Mouse (Mus musculus) hindbrain, embryonic 14.5 days (tissue): ENCODE results near the gene Tlk2. TPM values are rescaled to one million over a fixed set of nuclear protein-coding genes. Genes with fewer than 3 reads are reported as not detected.
A peak's percentile ranks its signal among the peaks of the same experiment; 100 is the strongest.

Experiments used
- ATAC-seq: fragments of 200-750 bp; cut with Nextera tagmentation; 2 replicates; pipeline ENCODE4 v1.8.0; 2017; ENCODE audit warnings: moderate number of reproducible peaks, mild to moderate bottlenecking, moderate TSS enrichment, moderate library complexity; ENCODE audit not compliant: low FRiP score
- DNase-seq: peaks from one replicate; pipeline ENCODE4 v3.0.0-alpha.2; 2015; ENCODE audit warnings: low spot score
- H3K27ac ChIP-seq: fragments of 300-500 bp; sonication (generic); 2 replicates; pipeline ENCODE4 v1.5.1; 2014; ENCODE audit warnings: mild to moderate bottlenecking, moderate library complexity
- H3K27me3 ChIP-seq: fragments of 300-500 bp; sonication (generic); 2 replicates; pipeline ENCODE4 v1.6.1; 2014; ENCODE audit warnings: mild to moderate bottlenecking, low read length, mixed read lengths; ENCODE audit not compliant: control insufficient read depth, insufficient read depth
- H3K36me3 ChIP-seq: fragments of 300-500 bp; sonication (generic); replicated peaks from 2 replicates; pipeline ENCODE4 v1.6.1; 2014; ENCODE audit not compliant: control insufficient read depth, insufficient read depth
- H3K4me1 ChIP-seq: fragments of 300-500 bp; sonication (generic); replicated peaks from 2 replicates; pipeline ENCODE4 v1.6.1; 2014; ENCODE audit warnings: antibody characterized with exemption, low read length, mixed read lengths; ENCODE audit not compliant: control insufficient read depth, insufficient read depth
- H3K4me2 ChIP-seq: fragments of 300-500 bp; sonication (generic); replicated peaks from 2 replicates; pipeline ENCODE4 v1.6.1; 2014; ENCODE audit warnings: mild to moderate bottlenecking, moderate library complexity
- H3K4me3 ChIP-seq: fragments of 300-500 bp; sonication (generic); replicated peaks from 2 replicates; pipeline ENCODE4 v1.5.1; 2014; ENCODE audit warnings: mild to moderate bottlenecking, low read length
- H3K9ac ChIP-seq: fragments of 300-500 bp; sonication (generic); 2 replicates; pipeline ENCODE4 v1.6.1; 2014
- H3K9me3 ChIP-seq: fragments of 300-500 bp; sonication (generic); 2 replicates; pipeline ENCODE4 v1.6.1; 2016; ENCODE audit warnings: low read length; ENCODE audit not compliant: control insufficient read depth
- WGBS: fragments of 180-500 bp; shearing (Covaris S2); extraction: QIAGEN DNeasy Blood & Tissue Kit; methylation state at CpG from one replicate; pipeline ENCODE4 v1.1.7; 2014; 5-methylcytosine and 5-hydroxymethylcytosine counted together
- polyA plus RNA-seq: library from polyadenylated mRNA; unstranded; fragments of >200 nt; fragmentation: Nextera tagmentation; extraction: Ambion mirVana; gene quantifications from 2 replicates; pipeline ENCODE4 v1.2.1, GENCODE M21; 2014

Gene Tlk2
- polyA plus RNA-seq, 1 experiment from 2014 or later = 27.9 TPM

- peak; percentile 66 for DNase-seq
- Histone ChIP-seq H3K9me3 (no peaks in the 10 kb centered on the region), H3K27me3 (peaks cover 21% of the 10 kb centered on the region), H3K27ac (peak within 1 kb of the TSS; percentile 32; the same call in 1 of the 2 replicates), H3K4me3 (peak within 1 kb of the TSS; percentile 47), H3K9ac (peak within 1 kb of the TSS; percentile 54), H3K4me2 (peak within 1 kb of the TSS; percentile 99), H3K4me1 (peaks cover 25% of the 10 kb centered on the region; the same call in 1 of the 2 replicates), H3K36me3 (peaks cover 5% of the 10 kb centered on the region; the same call in 1 of the 2 replicates)
- ATAC-seq = peak; percentile 61
- under 1% methylated on average over 70 of the region's 75 CpGs for WGBS
These were observed 113.8 kb downstream of the Tlk2 start, which contains the start of gene Mrc2 for GRCm38 (mm10) chr11:105292124-105293071. TSS of gene Mrc2 (plus strand) at chr11:105292643.

GRCm38 (mm10) chr11:105293101-105293581, 114.5 kb downstream of the Tlk2 start:
- H3K9me3 ChIP-seq = no peaks in the 10 kb centered on the region
- peaks cover 21% of the 10 kb centered on the region for H3K27me3 ChIP-seq
- no peak overlapping the region for H3K27ac ChIP-seq
- H3K9ac ChIP-seq = peak overlapping the region; percentile 54
- under 1% methylated on average over 23 of the region's 26 CpGs for WGBS
- ATAC-seq (no peak), DNase-seq (peak; percentile 49)
- H3K36me3 ChIP-seq = no peaks in the 10 kb centered on the region
- peaks cover 25% of the 10 kb centered on the region; the same call in 1 of the 2 replicates for H3K4me1 ChIP-seq
- peak overlapping the region; percentile 47 for H3K4me3 ChIP-seq
- H3K4me2 ChIP-seq = peak overlapping the region; percentile 99

- WGBS = 6% methylated on average over 9 of the region's 9 CpGs
These were observed 115.4 kb downstream of the Tlk2 start for GRCm38 (mm10) chr11:105293901-105294494.

GRCm38 (mm10) chr11:105296084-105296483, 117.5 kb downstream of the Tlk2 start:
- WGBS = 91% methylated on average over 10 of the region's 10 CpGs

More at GRCm38 (mm10) chr11:105293901-105294494, 115.4 kb downstream of the Tlk2 start:
- H3K27ac ChIP-seq = no peak overlapping the region
- peak overlapping the region; percentile 47 for H3K4me3 ChIP-seq
- peak overlapping the region; percentile 99 for H3K4me2 ChIP-seq
- H3K36me3 ChIP-seq = no peaks in the 10 kb centered on the region
- H3K27me3 ChIP-seq = peaks cover 21% of the 10 kb centered on the region
- H3K9ac ChIP-seq = no peak overlapping the region
- ATAC-seq (0 out of 2 replicates have a peak, but pooled peaks have one; percentile 22), DNase-seq (no peak)
- H3K4me1 ChIP-seq = peaks cover 25% of the 10 kb centered on the region; the same call in 1 of the 2 replicates
- no peaks in the 10 kb centered on the region for H3K9me3 ChIP-seq

GRCm38 (mm10) chr11:105310197-105310596, 131.6 kb downstream of the Tlk2 start:
- no peak for DNase-seq
- H3K4me1 ChIP-seq = peaks cover 25% of the 10 kb centered on the region
- H3K4me3 ChIP-seq = no peak overlapping the region
- H3K9ac ChIP-seq = no peak overlapping the region
- no peaks in the 10 kb centered on the region for H3K27me3 ChIP-seq
- no peak overlapping the region for H3K27ac ChIP-seq
- no peak for ATAC-seq
- WGBS = 91% methylated on average over 7 of the region's 7 CpGs
- H3K4me2 ChIP-seq = no peak overlapping the region
- no peaks in the 10 kb centered on the region for H3K36me3 ChIP-seq
- H3K9me3 ChIP-seq = no peaks in the 10 kb centered on the region

More at GRCm38 (mm10) chr11:105296084-105296483, 117.5 kb downstream of the Tlk2 start:
- peaks cover 22% of the 10 kb centered on the region; the same call in 1 of the 2 replicates for H3K4me1 ChIP-seq
- ATAC-seq (no peak), DNase-seq (no peak)
- no peak overlapping the region for H3K4me3 ChIP-seq
- H3K9ac ChIP-seq = no peak overlapping the region
- no peak overlapping the region for H3K4me2 ChIP-seq
- no peaks in the 10 kb centered on the region for H3K9me3 ChIP-seq
- no peak overlapping the region for H3K27ac ChIP-seq
- no peaks in the 10 kb centered on the region for H3K36me3 ChIP-seq
- H3K27me3 ChIP-seq = peaks cover 17% of the 10 kb centered on the region

GRCm38 (mm10) chr11:105311291-105311975, 132.8 kb downstream of the Tlk2 start:
- H3K9ac ChIP-seq = no peak overlapping the region
- H3K4me2 ChIP-seq = no peak overlapping the region
- H3K4me3 ChIP-seq = no peak overlapping the region
- H3K4me1 ChIP-seq = peaks cover 25% of the 10 kb centered on the region
- 70% methylated on average over 24 of the region's 24 CpGs for WGBS
- H3K36me3 ChIP-seq = no peaks in the 10 kb centered on the region
- no peak overlapping the region for H3K27ac ChIP-seq
- H3K27me3 ChIP-seq = no peaks in the 10 kb centered on the region
- DNase-seq (no peak), ATAC-seq (no peak)
- H3K9me3 ChIP-seq = no peaks in the 10 kb centered on the region

GRCm38 (mm10) chr11:105312311-105312942, 133.8 kb downstream of the Tlk2 start:
- H3K27ac ChIP-seq = no peak overlapping the region; the same call in 1 of the 2 replicates
- peaks cover 25% of the 10 kb centered on the region for H3K4me1 ChIP-seq
- H3K9ac ChIP-seq = no peak overlapping the region
- no peak overlapping the region for H3K4me3 ChIP-seq
- H3K36me3 ChIP-seq = no peaks in the 10 kb centered on the region
- ATAC-seq (no peak; the same call in 1 of the 2 replicates), DNase-seq (no peak)
- no peaks in the 10 kb centered on the region for H3K9me3 ChIP-seq
- 60% methylated on average over 12 of the region's 12 CpGs for WGBS
- no peak overlapping the region for H3K4me2 ChIP-seq
- no peaks in the 10 kb centered on the region for H3K27me3 ChIP-seq

GRCm38 (mm10) chr11:105312972-105313632, 134.5 kb downstream of the Tlk2 start:
- H3K9me3 ChIP-seq = no peaks in the 10 kb centered on the region

More at GRCm38 (mm10) chr11:105312972-105313632, 134.5 kb downstream of the Tlk2 start:
- ATAC-seq (no peak), DNase-seq (no peak)
- H3K4me2 ChIP-seq = no peak overlapping the region
- H3K9ac ChIP-seq = no peak overlapping the region
- 37% methylated on average over 10 of the region's 10 CpGs for WGBS
- no peak overlapping the region for H3K4me3 ChIP-seq
- H3K36me3 ChIP-seq = no peaks in the 10 kb centered on the region
- peaks cover 25% of the 10 kb centered on the region for H3K4me1 ChIP-seq
- no peaks in the 10 kb centered on the region for H3K27me3 ChIP-seq
- H3K27ac ChIP-seq = peak overlapping the region; percentile 18; the same call in 1 of the 2 replicates
